Mouse (Mus musculus) fibroblast of lung, adult 2 months (primary cell): ENCODE data around the gene Ankrd23.

Experiments
- DNase-seq: peaks from one replicate; pipeline ENCODE4 v3.0.0-alpha.2; 2011; ENCODE audit warnings: low read depth

Gene Ankrd23

GRCm38 (mm10) chr1:36513310-36513709 lies 23.4 kb downstream of the Ankrd23 start:
- no peak for DNase-seq

GRCm38 (mm10) chr1:36512966-36513280 lies 23.8 kb downstream of the Ankrd23 start:
- no peak for DNase-seq

- no peak for DNase-seq
Observed at GRCm38 (mm10) chr1:36512089-36512965, 24.4 kb downstream of the Ankrd23 start.

- peak; percentile 85 for DNase-seq
Observed at GRCm38 (mm10) chr1:36511289-36512021, 25.2 kb downstream of the Ankrd23 start, which contains the start of gene Cnnm3. Gene Cnnm3, plus strand, starts transcription at chr1:36511867.

GRCm38 (mm10) chr1:36508238-36508637 lies 28.4 kb downstream of the Ankrd23 start:
- no peak for DNase-seq

GRCm38 (mm10) chr1:36501261-36501660 lies 35.4 kb downstream of the Ankrd23 start:
- no peak for DNase-seq

GRCm38 (mm10) chr1:36497312-36497711 lies 39.4 kb downstream of the Ankrd23 start:
- no peak for DNase-seq

- DNase-seq, result no peak
Observed at GRCm38 (mm10) chr1:36496719-36497118, 40.0 kb downstream of the Ankrd23 start.

- no peak for DNase-seq
Observed at GRCm38 (mm10) chr1:36493299-36493698, 43.4 kb downstream of the Ankrd23 start.

GRCm38 (mm10) chr1:36492416-36493139 lies 44.1 kb downstream of the Ankrd23 start:
- DNase-seq, result peak; percentile 79

GRCm38 (mm10) chr1:36489661-36490060 lies 47.0 kb downstream of the Ankrd23 start:
- DNase-seq, result no peak

- DNase-seq, result no peak
Observed at GRCm38 (mm10) chr1:36487111-36487510, 49.6 kb downstream of the Ankrd23 start.

GRCm38 (mm10) chr1:36485080-36485479 lies 51.6 kb downstream of the Ankrd23 start:
- no peak for DNase-seq

GRCm38 (mm10) chr1:36483825-36484224 lies 52.9 kb downstream of the Ankrd23 start:
- DNase-seq, result no peak
